Mouse (Mus musculus): ENCODE results near the gene Bysl. TPM values are rescaled to one million over a fixed set of nuclear protein-coding genes. Genes with fewer than 3 reads are reported as not detected.

Bysl gene
- total and polyA plus RNA-seq, 3 experiments: 8.1 to 35.2 (median 11.3) TPM

DNA sequence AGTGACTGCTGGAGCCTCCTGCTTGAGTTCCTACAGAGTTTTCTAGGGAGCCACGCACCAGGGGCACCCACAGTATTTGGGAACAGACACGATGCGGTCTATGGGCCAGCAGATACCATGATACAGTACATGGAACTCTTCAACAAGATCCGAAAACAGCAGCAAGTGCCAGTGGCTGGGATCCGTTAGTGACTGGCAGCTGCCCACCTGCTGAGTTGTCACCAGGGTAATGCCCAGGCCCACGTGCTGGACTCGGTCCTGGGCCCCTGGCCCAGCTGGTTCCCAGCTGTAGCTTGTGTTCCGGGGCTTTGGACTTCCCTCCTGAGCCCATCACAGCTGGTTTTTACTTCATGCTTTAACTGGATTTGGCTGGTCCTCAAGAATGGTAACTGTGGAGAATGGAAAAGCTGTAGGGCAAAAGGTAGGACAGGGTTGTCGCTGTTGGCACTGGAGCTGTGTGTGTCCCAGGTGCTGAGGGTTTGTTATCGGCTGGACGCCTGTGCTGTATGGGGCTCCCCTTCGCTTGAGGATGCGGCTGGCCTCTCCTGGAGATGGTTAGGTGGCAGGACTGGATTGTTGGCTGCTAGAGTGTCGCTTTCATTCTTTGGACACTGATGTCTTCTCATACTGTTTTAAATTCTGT lies 11.7 kb upstream of the Bysl start:
- peaks cover 32% of the 10 kb centered on the region for H3K4me1 ChIP-seq (ENCODE audit: insufficient read depth, low read depth, low read length)
- H3K36me3 ChIP-seq (replicated peaks): peaks cover 92% of the 10 kb centered on the region
- TF ChIP-seq CTCF (IDR thresholded peaks at IDR 0.05; ENCODE audit: low read depth, low read length) (no peak), GATA1 (IDR thresholded peaks at IDR 0.05; ENCODE audit: borderline replicate concordance, low read length) (no peak), GATA2 (IDR thresholded peaks at IDR 0.05; ENCODE audit: borderline replicate concordance, low read depth, low read length) (no peak), POLR2AphosphoS5 (IDR thresholded peaks at IDR 0.05; ENCODE audit: insufficient replicate concordance, low read depth, low read length) (no peak), TAL1 (conservative IDR thresholded peaks at IDR 0.05; ENCODE audit: low read depth, low read length) (no peak)
- no peaks in the 10 kb centered on the region for H3K9me3 ChIP-seq (replicated peaks)
- H3K4me3 ChIP-seq (ENCODE audit: low read depth, low read length): no peak overlapping the region
- DNase-seq (ENCODE audit: low spot score): no peak
- no peak for ATAC-seq (ENCODE audit: extremely low read depth, insufficient number of reproducible peaks, low FRiP score, poor library complexity, severe bottlenecking)
- H3K27me3 ChIP-seq (ENCODE audit: insufficient read depth, low read length): no peaks in the 10 kb centered on the region

GRCm38 (mm10) chr17:47618556-47619311 lies 7.4 kb upstream of the Bysl start:
- DNase-seq (ENCODE audit: low spot score) (no peak), ATAC-seq (ENCODE audit: extremely low read depth, insufficient number of reproducible peaks, low FRiP score, poor library complexity, severe bottlenecking) (no peak)
- TF ChIP-seq GATA2 (IDR thresholded peaks at IDR 0.05; ENCODE audit: borderline replicate concordance, low read depth, low read length) (no peak), POLR2AphosphoS5 (IDR thresholded peaks at IDR 0.05; ENCODE audit: insufficient replicate concordance, low read depth, low read length) (no peak), TAL1 (conservative IDR thresholded peaks at IDR 0.05; ENCODE audit: low read depth, low read length) (no peak), GATA1 (IDR thresholded peaks at IDR 0.05; ENCODE audit: borderline replicate concordance, low read length) (no peak), CTCF (IDR thresholded peaks at IDR 0.05; ENCODE audit: low read depth, low read length) (no peak)
- Histone ChIP-seq H3K4me3 (ENCODE audit: low read depth, low read length) (no peak overlapping the region; the same call in 1 of the 2 replicates), H3K9me3 (replicated peaks) (no peaks in the 10 kb centered on the region), H3K27me3 (ENCODE audit: insufficient read depth, low read length) (no peaks in the 10 kb centered on the region), H3K36me3 (replicated peaks) (peaks cover 93% of the 10 kb centered on the region), H3K4me1 (ENCODE audit: insufficient read depth, low read depth, low read length) (peaks cover 52% of the 10 kb centered on the region)

DNA sequence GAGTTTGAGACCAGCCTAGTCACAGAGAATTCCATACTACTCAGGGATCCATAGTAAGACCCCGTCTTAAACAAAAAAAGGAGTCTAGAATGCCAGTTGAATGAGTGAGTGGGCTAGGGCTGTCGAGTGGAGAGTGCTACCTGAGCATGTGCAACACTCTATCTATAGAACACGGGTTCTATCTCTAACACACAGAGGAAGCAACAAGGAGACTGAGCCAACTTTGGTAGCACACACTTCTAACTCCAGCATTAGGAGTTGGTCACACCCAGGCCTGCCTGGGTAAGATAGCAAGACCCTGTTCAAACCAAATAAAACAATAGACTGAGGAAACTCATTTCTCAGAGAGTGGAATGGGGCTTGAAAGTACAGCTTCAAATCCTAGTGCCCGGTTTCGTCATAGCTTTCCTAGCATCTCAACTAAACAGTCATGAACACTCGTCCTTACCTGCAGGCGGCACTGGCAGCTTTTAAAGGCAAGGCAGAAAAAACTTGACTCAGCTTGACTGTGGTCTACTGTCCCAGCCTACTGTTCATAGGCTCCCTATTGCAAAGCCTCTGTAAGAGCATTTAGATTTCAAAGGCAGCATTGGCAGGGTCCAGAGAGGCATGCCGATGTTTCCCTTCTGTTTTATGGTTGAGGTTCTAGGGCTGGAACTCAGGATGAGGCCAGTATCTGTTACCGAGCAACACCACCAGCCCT lies 6.5 kb upstream of the Bysl start:
- no peak for DNase-seq (ENCODE audit: low spot score)
- TF ChIP-seq POLR2AphosphoS5 (IDR thresholded peaks at IDR 0.05; ENCODE audit: insufficient replicate concordance, low read depth, low read length) (no peak), CTCF (IDR thresholded peaks at IDR 0.05; ENCODE audit: low read depth, low read length) (no peak), TAL1 (conservative IDR thresholded peaks at IDR 0.05; ENCODE audit: low read depth, low read length) (peak; percentile 72)
- Histone ChIP-seq H3K27me3 (ENCODE audit: insufficient read depth, low read length) (no peaks in the 10 kb centered on the region), H3K36me3 (replicated peaks) (peaks cover 93% of the 10 kb centered on the region), H3K4me1 (ENCODE audit: insufficient read depth, low read depth, low read length) (peaks cover 62% of the 10 kb centered on the region), H3K9me3 (replicated peaks) (no peaks in the 10 kb centered on the region), H3K4me3 (ENCODE audit: low read depth, low read length) (peak overlapping the region; percentile 11; the same call in 1 of the 2 replicates)
- ATAC-seq (ENCODE audit: extremely low read depth, insufficient number of reproducible peaks, low FRiP score, poor library complexity, severe bottlenecking): peak; percentile 84

DNA sequence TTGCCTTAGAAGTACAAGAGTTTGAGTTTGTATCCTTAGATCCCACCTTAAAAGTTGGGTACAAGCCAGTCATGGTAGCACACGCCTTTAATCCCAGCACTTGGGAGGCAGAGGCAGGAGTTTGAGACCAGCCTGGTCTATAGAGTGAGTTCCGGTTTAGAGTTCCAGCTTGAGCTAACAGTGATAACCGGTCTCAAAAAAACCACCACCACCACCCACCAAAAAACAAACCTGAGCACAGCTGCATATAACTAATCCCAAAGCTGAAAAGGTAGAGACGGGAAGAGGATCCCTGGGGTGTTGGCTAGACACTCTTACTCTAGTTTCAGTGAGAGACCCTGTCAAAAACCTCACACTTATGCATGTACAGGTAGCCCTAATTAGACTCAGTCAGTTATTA lies 5.4 kb upstream of the Bysl start:
- TF ChIP-seq GATA1 (IDR thresholded peaks at IDR 0.05; ENCODE audit: borderline replicate concordance, low read length): no peak
- TF ChIP-seq POLR2AphosphoS5 (IDR thresholded peaks at IDR 0.05; ENCODE audit: insufficient replicate concordance, low read depth, low read length): no peak
- TF ChIP-seq TAL1 (conservative IDR thresholded peaks at IDR 0.05; ENCODE audit: low read depth, low read length): no peak
- no peak for TF ChIP-seq CTCF (IDR thresholded peaks at IDR 0.05; ENCODE audit: low read depth, low read length)
- no peak for TF ChIP-seq GATA2 (IDR thresholded peaks at IDR 0.05; ENCODE audit: borderline replicate concordance, low read depth, low read length)
- DNase-seq (ENCODE audit: low spot score) (no peak), ATAC-seq (ENCODE audit: extremely low read depth, insufficient number of reproducible peaks, low FRiP score, poor library complexity, severe bottlenecking) (no peak)
- peaks cover 68% of the 10 kb centered on the region for H3K4me1 ChIP-seq (ENCODE audit: insufficient read depth, low read depth, low read length)
- H3K27me3 ChIP-seq (ENCODE audit: insufficient read depth, low read length): no peaks in the 10 kb centered on the region
- no peak overlapping the region for H3K4me3 ChIP-seq (ENCODE audit: low read depth, low read length)
- no peaks in the 10 kb centered on the region for H3K9me3 ChIP-seq (replicated peaks)
- H3K36me3 ChIP-seq (replicated peaks): peaks cover 88% of the 10 kb centered on the region

DNA sequence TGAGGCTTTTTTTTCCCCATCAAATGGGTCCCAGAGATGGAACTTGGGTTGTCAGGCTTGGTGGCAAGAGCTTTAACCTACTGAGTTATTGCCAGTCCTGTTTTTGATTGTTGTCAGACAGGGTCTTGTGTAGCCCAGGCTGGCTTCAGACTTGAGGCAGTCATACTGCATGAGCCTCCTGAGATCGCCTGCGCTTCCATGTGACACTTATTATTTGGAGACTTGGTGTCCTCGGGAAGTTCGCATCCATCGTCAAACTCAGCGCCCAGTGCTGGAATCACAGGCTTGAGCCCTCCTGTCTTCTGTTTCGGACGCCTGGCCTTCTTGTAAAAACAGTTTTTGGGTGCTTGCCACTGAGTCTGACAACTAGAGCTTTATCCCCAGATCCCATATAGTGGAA lies 4.8 kb upstream of the Bysl start:
- H3K4me1 ChIP-seq (ENCODE audit: insufficient read depth, low read depth, low read length): peaks cover 68% of the 10 kb centered on the region
- H3K36me3 ChIP-seq (replicated peaks): peaks cover 83% of the 10 kb centered on the region
- DNase-seq (ENCODE audit: low spot score) (no peak), ATAC-seq (ENCODE audit: extremely low read depth, insufficient number of reproducible peaks, low FRiP score, poor library complexity, severe bottlenecking) (no peak)
- H3K4me3 ChIP-seq (ENCODE audit: low read depth, low read length): no peak overlapping the region; the same call in 1 of the 2 replicates
- no peaks in the 10 kb centered on the region for H3K9me3 ChIP-seq (replicated peaks)
- H3K27me3 ChIP-seq (ENCODE audit: insufficient read depth, low read length): no peaks in the 10 kb centered on the region
- TF ChIP-seq POLR2AphosphoS5 (IDR thresholded peaks at IDR 0.05; ENCODE audit: insufficient replicate concordance, low read depth, low read length) (no peak), TAL1 (conservative IDR thresholded peaks at IDR 0.05; ENCODE audit: low read depth, low read length) (no peak), CTCF (IDR thresholded peaks at IDR 0.05; ENCODE audit: low read depth, low read length) (no peak), GATA1 (IDR thresholded peaks at IDR 0.05; ENCODE audit: borderline replicate concordance, low read length) (no peak), GATA2 (IDR thresholded peaks at IDR 0.05; ENCODE audit: borderline replicate concordance, low read depth, low read length) (no peak)

- ATAC-seq (ENCODE audit: extremely low read depth, insufficient number of reproducible peaks, low FRiP score, poor library complexity, severe bottlenecking) (no peak), DNase-seq (ENCODE audit: low spot score) (no peak)
- peak; percentile 87 for TF ChIP-seq CTCF (IDR thresholded peaks at IDR 0.05; ENCODE audit: low read depth, low read length)
- TF ChIP-seq GATA1 (IDR thresholded peaks at IDR 0.05; ENCODE audit: borderline replicate concordance, low read length): no peak
- TF ChIP-seq GATA2 (IDR thresholded peaks at IDR 0.05; ENCODE audit: borderline replicate concordance, low read depth, low read length): no peak
- no peak for TF ChIP-seq TAL1 (conservative IDR thresholded peaks at IDR 0.05; ENCODE audit: low read depth, low read length)
- Histone ChIP-seq H3K36me3 (replicated peaks) (peaks cover 72% of the 10 kb centered on the region), H3K9me3 (replicated peaks) (no peaks in the 10 kb centered on the region), H3K4me3 (ENCODE audit: low read depth, low read length) (no peak overlapping the region), H3K4me1 (ENCODE audit: insufficient read depth, low read depth, low read length) (peaks cover 74% of the 10 kb centered on the region), H3K27me3 (ENCODE audit: insufficient read depth, low read length) (no peaks in the 10 kb centered on the region)
Observed at GRCm38 (mm10) chr17:47614018-47614417, 2.7 kb upstream of the Bysl start.
